Mouse (Mus musculus) cerebellum, adult (tissue): Measurements from ENCODE around the gene Me3.
A peak's percentile ranks its signal among the peaks of the same experiment; 100 is the strongest.

Source experiments
- ATAC-seq: cut with Nextera tagmentation; 2 replicates; pipeline ENCODE4 v1.9.2; 2017; ENCODE audit warnings: mild to moderate bottlenecking, moderate library complexity, mixed read lengths; ENCODE audit not compliant: insufficient number of reproducible peaks, low FRiP score, low TSS enrichment

Me3 gene

GRCm38 (mm10) chr7:89802447-89802846, 170.3 kb downstream of the Me3 start:
- ATAC-seq, result no peak

GRCm38 (mm10) chr7:89803966-89804365, 171.8 kb downstream of the Me3 start:
- ATAC-seq, result no peak

DNA sequence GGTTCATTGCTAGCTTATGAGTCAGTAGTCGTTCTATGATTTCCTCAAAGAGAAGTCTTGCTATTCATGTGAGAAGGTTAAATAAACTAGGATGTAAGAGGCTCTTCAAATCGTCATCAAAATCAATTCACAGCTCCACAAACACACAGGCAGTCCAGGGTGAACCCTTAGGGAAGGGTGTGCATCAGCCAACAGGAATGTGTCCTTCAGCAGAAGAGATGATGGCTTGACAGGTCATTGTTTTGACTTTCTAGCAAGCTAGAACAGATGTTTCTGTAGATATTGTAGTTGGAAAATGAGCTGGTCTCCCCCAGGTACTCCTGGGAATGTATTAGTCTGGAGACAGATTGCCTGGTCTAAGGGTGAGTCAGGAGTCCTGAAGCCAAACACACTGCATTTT, 177.2 kb downstream of the Me3 start:
- no peak for ATAC-seq

- ATAC-seq, result no peak
These were observed 196.4 kb downstream of the Me3 start for GRCm38 (mm10) chr7:89828436-89829065.

- peak; percentile 45; the same call in 1 of the 2 replicates for ATAC-seq
These were observed 197.0 kb downstream of the Me3 start for GRCm38 (mm10) chr7:89829201-89829600.

GRCm38 (mm10) chr7:89833521-89833920, 201.3 kb downstream of the Me3 start:
- no peak for ATAC-seq

- ATAC-seq, result peak; percentile 69; the same call in 1 of the 2 replicates
These were observed 203.4 kb downstream of the Me3 start for GRCm38 (mm10) chr7:89835566-89835965.

- no peak for ATAC-seq
These were observed 204.5 kb downstream of the Me3 start for GRCm38 (mm10) chr7:89836676-89837075.

DNA sequence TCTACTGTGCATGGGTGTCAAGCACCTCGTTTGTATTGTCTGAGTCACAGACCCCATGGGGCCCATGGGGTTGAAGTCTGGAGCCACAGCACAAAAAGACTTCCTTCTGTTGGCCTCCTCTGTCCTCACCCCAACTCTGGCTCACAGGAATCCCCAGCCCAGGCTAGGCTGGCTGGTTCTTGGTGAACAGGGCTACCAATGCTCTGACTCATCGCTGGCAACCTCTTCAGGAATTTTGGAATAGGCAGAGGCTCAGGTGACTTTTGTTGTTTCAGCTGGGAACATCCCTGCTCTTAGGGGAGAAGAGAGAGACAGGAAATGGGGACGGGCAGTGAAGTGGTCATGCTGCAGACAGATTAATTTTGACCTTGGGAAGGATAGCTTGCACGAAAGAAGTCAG, 205.6 kb downstream of the Me3 start:
- no peak for ATAC-seq

DNA sequence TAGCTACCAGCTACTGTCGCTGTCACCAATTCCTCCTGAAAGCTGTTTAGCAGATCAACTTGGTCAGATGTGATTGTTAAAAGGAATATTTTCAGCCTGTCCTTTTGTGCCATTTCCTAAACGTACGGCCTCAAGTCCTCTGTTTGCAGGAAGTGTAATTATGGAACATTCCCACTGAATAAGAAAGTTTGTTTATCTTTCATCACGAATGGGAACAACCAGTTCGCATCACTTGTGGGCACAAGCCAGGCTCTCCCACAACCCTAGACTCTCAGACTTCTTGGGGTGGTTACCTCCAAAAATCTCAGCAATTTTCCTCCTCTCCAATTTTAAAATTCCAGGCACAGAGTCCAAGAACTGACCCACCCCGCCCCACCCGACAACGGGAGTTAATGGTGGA, 207.5 kb downstream of the Me3 start:
- no peak for ATAC-seq

- peak; percentile 68 for ATAC-seq
These were observed 209.6 kb downstream of the Me3 start for GRCm38 (mm10) chr7:89841670-89842403.

DNA sequence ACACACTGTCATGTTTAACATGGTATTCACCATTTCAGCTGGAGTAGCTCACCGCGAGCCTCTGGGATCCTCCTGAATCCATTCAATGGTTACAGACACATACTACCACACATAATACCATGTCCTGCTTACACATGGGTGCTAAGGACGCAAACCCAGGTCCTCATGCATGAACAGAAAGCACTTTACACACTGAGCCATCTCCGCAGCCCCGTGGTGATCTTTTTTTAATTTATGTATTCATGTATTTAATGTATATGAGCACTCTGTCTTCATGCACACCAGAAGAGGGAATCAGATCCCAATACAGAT, 210.2 kb downstream of the Me3 start:
- ATAC-seq, result no peak

DNA sequence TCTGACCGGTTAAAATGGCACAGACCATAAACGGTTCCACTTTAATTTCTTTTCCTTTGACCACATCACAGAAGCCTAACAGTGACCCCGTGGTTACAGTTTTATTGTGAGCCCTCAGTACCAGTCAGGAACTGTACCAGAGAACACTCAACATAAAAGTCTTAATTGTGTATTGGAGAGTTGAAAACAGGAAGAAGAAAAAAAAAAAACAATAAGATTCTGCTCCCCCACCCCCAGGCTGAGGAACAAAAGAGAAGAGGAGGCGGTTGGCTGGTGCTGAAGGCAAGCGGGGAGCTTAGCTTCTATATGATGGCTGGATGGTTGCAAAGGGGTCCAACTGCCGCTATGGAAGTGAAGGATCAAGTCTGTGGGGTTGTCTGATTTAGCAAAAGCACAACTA, 210.9 kb downstream of the Me3 start:
- ATAC-seq, result no peak

GRCm38 (mm10) chr7:89843533-89843932, 211.3 kb downstream of the Me3 start:
- ATAC-seq, result no peak

DNA sequence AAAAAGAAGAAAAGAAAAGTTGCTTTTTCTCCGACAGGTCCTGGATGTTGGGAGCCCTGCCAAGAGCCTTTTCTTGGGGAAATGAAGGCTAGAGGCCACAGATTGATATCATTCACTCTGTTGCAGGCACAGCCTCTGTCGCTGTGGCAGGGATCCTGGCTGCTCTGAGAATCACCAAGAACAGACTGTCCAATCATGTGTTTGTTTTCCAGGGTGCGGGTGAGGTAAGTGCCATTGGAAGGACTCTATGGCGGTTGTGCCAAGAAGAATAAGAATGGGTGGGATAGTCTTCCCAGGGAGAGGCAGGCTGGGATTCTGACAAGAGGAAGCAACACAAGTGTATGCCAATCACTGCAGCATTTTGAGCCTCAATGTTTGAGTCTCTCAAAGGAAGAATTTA, 213.5 kb downstream of the Me3 start:
- no peak for ATAC-seq

GRCm38 (mm10) chr7:89850510-89850909, 218.3 kb downstream of the Me3 start:
- no peak for ATAC-seq

- no peak for ATAC-seq
These were observed 220.2 kb downstream of the Me3 start for GRCm38 (mm10) chr7:89852158-89853095.

DNA sequence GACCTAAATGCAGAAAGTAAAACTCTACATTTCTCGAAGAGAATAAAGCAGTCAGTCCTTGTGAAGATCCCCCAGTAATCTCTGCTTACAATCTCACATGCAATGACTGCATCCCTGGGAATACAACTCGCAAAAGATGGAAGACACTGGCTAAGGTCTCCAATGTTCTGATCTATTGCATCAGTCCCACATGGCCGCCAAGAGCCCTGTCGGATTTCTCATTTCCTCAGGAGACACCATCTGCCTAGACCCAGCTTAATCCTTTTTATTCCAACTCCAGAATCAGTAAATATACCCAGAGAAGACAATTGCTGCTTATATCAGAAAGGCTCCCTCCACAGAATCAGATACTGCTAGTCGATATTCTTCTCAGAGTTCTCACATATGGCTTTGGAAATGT, 220.9 kb downstream of the Me3 start:
- ATAC-seq, result 0 out of 2 replicates have a peak, but pooled peaks have one; percentile 40

DNA sequence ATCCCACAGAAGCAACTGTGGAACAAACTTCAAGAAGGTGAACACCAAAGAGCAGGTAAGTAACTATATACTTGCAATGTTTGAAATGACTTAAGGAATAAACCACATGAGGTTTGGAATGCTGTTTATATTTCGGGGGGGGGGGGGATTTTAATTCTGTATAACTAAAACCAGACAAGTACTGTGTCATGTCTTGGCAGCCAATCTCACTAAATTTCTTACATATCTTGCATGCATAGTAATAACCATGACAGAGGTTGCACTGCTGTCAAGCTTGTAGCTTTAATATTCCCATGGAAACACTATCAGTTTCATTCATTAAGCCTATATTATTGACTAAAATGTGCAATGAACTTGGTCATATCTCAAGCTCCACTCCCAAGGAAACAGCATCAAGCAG, 223.0 kb downstream of the Me3 start:
- no peak for ATAC-seq

DNA sequence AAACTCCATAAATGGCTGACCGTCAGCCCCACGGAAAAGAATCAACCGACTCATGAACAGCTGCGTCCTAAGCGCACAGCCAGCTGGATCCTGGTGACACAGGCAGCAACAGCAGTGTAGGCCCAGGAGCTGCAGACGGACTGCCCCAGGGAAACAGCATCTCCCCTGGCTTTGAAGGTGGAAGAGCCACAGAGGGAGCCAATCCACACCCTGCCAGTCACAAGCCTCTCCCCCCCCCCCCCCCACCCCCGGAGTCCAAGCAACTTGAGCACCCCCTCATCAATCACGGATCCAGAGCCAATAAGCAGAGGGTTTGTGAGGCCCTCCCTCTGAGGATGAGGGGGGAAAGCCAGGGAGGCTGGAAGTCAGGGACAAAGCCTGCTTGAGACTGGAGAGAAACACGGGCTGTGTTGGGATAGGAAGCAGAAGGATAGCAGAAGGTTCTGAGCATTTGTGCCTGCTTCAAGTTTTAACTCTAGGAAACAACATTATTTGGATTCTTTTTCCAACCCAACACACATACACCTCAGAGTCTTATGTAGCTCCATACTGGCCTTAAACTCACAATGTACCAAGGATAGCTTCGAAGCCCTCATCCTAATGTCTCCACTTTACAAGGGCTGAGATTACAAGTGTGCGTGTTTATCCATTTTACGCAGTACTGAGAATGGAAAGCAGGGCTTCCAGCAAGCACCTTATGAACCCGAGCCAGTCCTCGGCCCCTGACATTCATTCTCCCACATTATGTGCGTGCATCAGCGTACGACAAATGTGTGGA, 224.4 kb downstream of the Me3 start:
- no peak for ATAC-seq
